Mouse (Mus musculus) hindbrain, embryonic 16.5 days (tissue): ENCODE results near the gene Celf2. TPM values are rescaled to one million over a fixed set of nuclear protein-coding genes. Genes with fewer than 3 reads are reported as not detected.

Experiments used
- ATAC-seq: fragments of 200-750 bp; cut with Nextera tagmentation; 2 replicates; pipeline ENCODE4 v1.8.0; 2017; ENCODE audit warnings: moderate TSS enrichment, moderate library complexity
- H3K27ac ChIP-seq: fragments of 300-500 bp; sonication (generic); 2 replicates; pipeline ENCODE4 v1.5.1; 2014; ENCODE audit warnings: low read depth, mild to moderate bottlenecking, control low read depth, low read length, moderate library complexity
- H3K27me3 ChIP-seq: fragments of 300-500 bp; sonication (generic); replicated peaks from 2 replicates; pipeline ENCODE4 v1.6.1; 2014; ENCODE audit warnings: low read length; ENCODE audit not compliant: control insufficient read depth, insufficient read depth
- H3K36me3 ChIP-seq: fragments of 300-500 bp; sonication (generic); 2 replicates; pipeline ENCODE4 v1.6.1; 2014; ENCODE audit warnings: mild to moderate bottlenecking, low read length, moderate library complexity, mixed read lengths; ENCODE audit not compliant: control insufficient read depth, insufficient read depth
- H3K4me1 ChIP-seq: fragments of 300-500 bp; sonication (generic); 2 replicates; pipeline ENCODE4 v1.6.1; 2014; ENCODE audit warnings: low read depth, low read length; ENCODE audit not compliant: control insufficient read depth, insufficient read depth
- H3K4me2 ChIP-seq: fragments of 300-500 bp; sonication (generic); 2 replicates; pipeline ENCODE4 v1.6.1; 2014; ENCODE audit warnings: mild to moderate bottlenecking, low read length, control low read depth, moderate library complexity
- H3K4me3 ChIP-seq: fragments of 300-500 bp; sonication (generic); 2 replicates; pipeline ENCODE4 v1.5.1; 2014; ENCODE audit warnings: mild to moderate bottlenecking, low read length, control low read depth, moderate library complexity
- H3K9ac ChIP-seq: fragments of 300-500 bp; sonication (generic); 2 replicates; pipeline ENCODE4 v1.6.1; 2014; ENCODE audit warnings: low read depth, mild to moderate bottlenecking, control low read depth, low read length, moderate library complexity
- H3K9me3 ChIP-seq: fragments of 300-500 bp; sonication (generic); 2 replicates; pipeline ENCODE4 v1.6.1; 2014; ENCODE audit warnings: mild to moderate bottlenecking, low read length, moderate library complexity; ENCODE audit not compliant: control insufficient read depth
- WGBS: fragments of 180-500 bp; shearing (Covaris S2); extraction: QIAGEN DNeasy Blood & Tissue Kit; methylation state at CpG from one replicate; pipeline ENCODE4 v1.1.7; 2014; 5-methylcytosine and 5-hydroxymethylcytosine counted together
- polyA plus RNA-seq: library from polyadenylated mRNA; unstranded; fragments of >200 nt; fragmentation: Nextera tagmentation; extraction: Ambion mirVana; gene quantifications from 2 replicates; pipeline ENCODE4 v1.2.1, GENCODE M21; 2015

Gene Celf2
- polyA plus RNA-seq, 1 experiment from 2014 or later: 130 TPM

- Histone ChIP-seq H3K36me3 (no peaks in the 10 kb centered on the region), H3K27me3 (no peaks in the 10 kb centered on the region), H3K27ac (no peak overlapping the region), H3K9me3 (no peaks in the 10 kb centered on the region), H3K4me2 (no peak overlapping the region), H3K4me3 (no peak overlapping the region), H3K9ac (no peak overlapping the region), H3K4me1 (no peaks in the 10 kb centered on the region)
- ATAC-seq: no peak
- WGBS: 98% methylated on average over 2 of the region's 2 CpGs
Observed at GRCm38 (mm10) chr2:6976300-6976699, 533.1 kb downstream of the Celf2 start.

GRCm38 (mm10) chr2:6969228-6969627, 540.1 kb downstream of the Celf2 start:
- no peak overlapping the region for H3K9ac ChIP-seq
- WGBS: 59% methylated on average over 6 of the region's 6 CpGs

GRCm38 (mm10) chr2:6965243-6965642, 544.1 kb downstream of the Celf2 start:
- no peak for ATAC-seq

More at GRCm38 (mm10) chr2:6969228-6969627, 540.1 kb downstream of the Celf2 start:
- ATAC-seq: no peak
- Histone ChIP-seq H3K9me3 (no peaks in the 10 kb centered on the region), H3K4me1 (no peaks in the 10 kb centered on the region; the same call in 1 of the 2 replicates), H3K4me3 (no peak overlapping the region), H3K36me3 (no peaks in the 10 kb centered on the region), H3K27me3 (no peaks in the 10 kb centered on the region), H3K4me2 (no peak overlapping the region), H3K27ac (no peak overlapping the region)

GRCm38 (mm10) chr2:6950702-6951101, 558.7 kb downstream of the Celf2 start:
- Histone ChIP-seq H3K27ac (no peak overlapping the region), H3K27me3 (no peaks in the 10 kb centered on the region), H3K9ac (no peak overlapping the region), H3K36me3 (no peaks in the 10 kb centered on the region), H3K4me2 (no peak overlapping the region), H3K4me1 (no peaks in the 10 kb centered on the region), H3K9me3 (no peaks in the 10 kb centered on the region), H3K4me3 (no peak overlapping the region)
- no peak for ATAC-seq
- 85% methylated on average over 4 of the region's 4 CpGs for WGBS

More at GRCm38 (mm10) chr2:6965243-6965642, 544.1 kb downstream of the Celf2 start:
- no peak overlapping the region for H3K27ac ChIP-seq
- no peak overlapping the region for H3K9ac ChIP-seq
- H3K4me3 ChIP-seq: no peak overlapping the region
- no peaks in the 10 kb centered on the region for H3K36me3 ChIP-seq
- H3K27me3 ChIP-seq: no peaks in the 10 kb centered on the region
- H3K4me2 ChIP-seq: no peak overlapping the region
- no peaks in the 10 kb centered on the region for H3K9me3 ChIP-seq
- H3K4me1 ChIP-seq: no peaks in the 10 kb centered on the region; the same call in 1 of the 2 replicates

GRCm38 (mm10) chr2:6945638-6946415, 563.5 kb downstream of the Celf2 start:
- Histone ChIP-seq H3K36me3 (no peaks in the 10 kb centered on the region), H3K27ac (no peak overlapping the region), H3K27me3 (no peaks in the 10 kb centered on the region), H3K4me3 (no peak overlapping the region), H3K4me1 (no peaks in the 10 kb centered on the region), H3K9me3 (no peaks in the 10 kb centered on the region), H3K4me2 (no peak overlapping the region), H3K9ac (no peak overlapping the region)
- 76% methylated on average over 9 of the region's 9 CpGs for WGBS
- no peak for ATAC-seq

GRCm38 (mm10) chr2:6943651-6944050, 565.7 kb downstream of the Celf2 start:
- Histone ChIP-seq H3K27ac (no peak overlapping the region), H3K4me1 (no peaks in the 10 kb centered on the region)
- 79% methylated on average over 8 of the region's 8 CpGs for WGBS

GRCm38 (mm10) chr2:6942635-6943390, 566.5 kb downstream of the Celf2 start:
- H3K27ac ChIP-seq: no peak overlapping the region
- H3K4me2 ChIP-seq: no peak overlapping the region
- no peaks in the 10 kb centered on the region for H3K36me3 ChIP-seq
- H3K9me3 ChIP-seq: no peaks in the 10 kb centered on the region
- 42% methylated on average over 2 of the region's 2 CpGs for WGBS
- H3K4me3 ChIP-seq: no peak overlapping the region
- H3K4me1 ChIP-seq: no peaks in the 10 kb centered on the region
- peak; percentile 45; the same call in 1 of the 2 replicates for ATAC-seq
- no peaks in the 10 kb centered on the region for H3K27me3 ChIP-seq
- no peak overlapping the region for H3K9ac ChIP-seq

More at GRCm38 (mm10) chr2:6943651-6944050, 565.7 kb downstream of the Celf2 start:
- Histone ChIP-seq H3K4me3 (no peak overlapping the region), H3K9ac (no peak overlapping the region), H3K4me2 (no peak overlapping the region), H3K9me3 (no peaks in the 10 kb centered on the region), H3K27me3 (no peaks in the 10 kb centered on the region), H3K36me3 (no peaks in the 10 kb centered on the region)
- no peak for ATAC-seq

- Histone ChIP-seq H3K4me2 (no peak overlapping the region), H3K9ac (no peak overlapping the region), H3K9me3 (no peaks in the 10 kb centered on the region), H3K27ac (no peak overlapping the region), H3K36me3 (no peaks in the 10 kb centered on the region), H3K27me3 (no peaks in the 10 kb centered on the region), H3K4me3 (no peak overlapping the region), H3K4me1 (no peaks in the 10 kb centered on the region)
- WGBS: 93% methylated on average over 2 of the region's 2 CpGs
- no peak for ATAC-seq
Observed at GRCm38 (mm10) chr2:6939143-6939542, 570.2 kb downstream of the Celf2 start.

GRCm38 (mm10) chr2:6933130-6933529, 576.2 kb downstream of the Celf2 start:
- H3K27me3 ChIP-seq: no peaks in the 10 kb centered on the region
- no peak overlapping the region for H3K27ac ChIP-seq
- no peak overlapping the region for H3K4me3 ChIP-seq
- no peaks in the 10 kb centered on the region for H3K4me1 ChIP-seq
- H3K9me3 ChIP-seq: no peaks in the 10 kb centered on the region
- H3K4me2 ChIP-seq: no peak overlapping the region
- 60% methylated on average over 12 of the region's 12 CpGs for WGBS
- ATAC-seq: peak; percentile 40; the same call in 1 of the 2 replicates
- no peak overlapping the region for H3K9ac ChIP-seq
- H3K36me3 ChIP-seq: no peaks in the 10 kb centered on the region
